Mouse (Mus musculus) hematopoietic stem cell, adult 5-6 weeks (primary cell): ENCODE results near the gene Gm37240. TPM values are rescaled to one million over a fixed set of nuclear protein-coding genes. Genes with fewer than 3 reads are reported as not detected.

ENCODE experiments used
- ATAC-seq, 2 experiments: fragments of 125-278 bp in 1 of 2; replicated peaks in 1 of 2; 2 replicates each; pipeline ENCODE4 v1.8.0; 2016 to 2017; ENCODE audit warnings: inconsistent platforms in 2 of 2, mild to moderate bottlenecking in 2 of 2, moderate number of reproducible peaks in 2 of 2, low read depth in 1 of 2, moderate TSS enrichment in 1 of 2; ENCODE audit not compliant: low FRiP score in 2 of 2, poor library complexity in 2 of 2, severe bottlenecking in 2 of 2, insufficient read depth in 1 of 2, low TSS enrichment in 1 of 2
- total RNA-seq: library from RNA; stranded (forward); fragments of 172-1452, 232-1000 nt; gene quantifications from 2 replicates; pipeline ENCODE4 v1.2.3, GENCODE M21; 2017

Gene Gm37240
- total RNA-seq, 1 experiment from 2014 or later: not detected

GRCm38 (mm10) chr3:85124924-85125323 is 762.4 kb downstream of the Gm37240 start:
- ATAC-seq: no peak

GRCm38 (mm10) chr3:85124410-85124809 is 762.9 kb downstream of the Gm37240 start:
- no peak for ATAC-seq

- no peak for ATAC-seq
These were observed 769.6 kb downstream of the Gm37240 start for GRCm38 (mm10) chr3:85117702-85118101.

GRCm38 (mm10) chr3:85117014-85117413 is 770.3 kb downstream of the Gm37240 start:
- no peak for ATAC-seq

- no peak; a peak in 1 of 4 replicates for ATAC-seq
These were observed 771.3 kb downstream of the Gm37240 start for GRCm38 (mm10) chr3:85115959-85116543.

- no peak for ATAC-seq
These were observed 773.8 kb downstream of the Gm37240 start for GRCm38 (mm10) chr3:85113565-85113964.

GRCm38 (mm10) chr3:85110762-85111161 is 776.6 kb downstream of the Gm37240 start:
- no peak for ATAC-seq

GRCm38 (mm10) chr3:85109221-85109620 is 778.1 kb downstream of the Gm37240 start:
- ATAC-seq: no peak

GRCm38 (mm10) chr3:85108396-85108795 is 778.9 kb downstream of the Gm37240 start:
- ATAC-seq: no peak

- no peak for ATAC-seq
These were observed 780.4 kb downstream of the Gm37240 start for GRCm38 (mm10) chr3:85106956-85107355.

- ATAC-seq: no peak
These were observed 783.0 kb downstream of the Gm37240 start for GRCm38 (mm10) chr3:85104301-85104700.

- ATAC-seq: no peak
These were observed 806.3 kb downstream of the Gm37240 start for GRCm38 (mm10) chr3:85080882-85081558.

- no peak for ATAC-seq
These were observed 823.2 kb downstream of the Gm37240 start for GRCm38 (mm10) chr3:85064113-85064512.

- ATAC-seq: no peak
These were observed 827.2 kb downstream of the Gm37240 start for GRCm38 (mm10) chr3:85060153-85060552.

- ATAC-seq: no peak
These were observed 830.1 kb downstream of the Gm37240 start for GRCm38 (mm10) chr3:85057245-85057644.

GRCm38 (mm10) chr3:85053526-85053925 is 833.8 kb downstream of the Gm37240 start:
- ATAC-seq: no peak

- ATAC-seq: no peak
These were observed 835.1 kb downstream of the Gm37240 start for GRCm38 (mm10) chr3:85052196-85052595.

GRCm38 (mm10) chr3:85048569-85048968 is 838.7 kb downstream of the Gm37240 start:
- no peak for ATAC-seq

- no peak for ATAC-seq
These were observed 843.6 kb downstream of the Gm37240 start for GRCm38 (mm10) chr3:85043679-85044218.
